Mouse (Mus musculus): ENCODE results near the gene Fpr-rs6. TPM values are rescaled to one million over a fixed set of nuclear protein-coding genes. Genes with fewer than 3 reads are reported as not detected.

The Fpr-rs6 gene
- polyA plus RNA-seq (2014; fragmentation: Illumina TruSeq; extraction: RNeasy Lipid Tissue Mini Kit (QIAGEN cat#74804); ENCODE audit: low read depth, low replicate concordance): not detected

GRCm38 (mm10) chr17:20182997-20183396 lies at the start of gene Fpr-rs6:
Fpr-rs6 (minus strand) TSS chr17:20183097.

Other genes with a start within 250 kb of the Fpr-rs6 start
- not detected for gene Vmn2r104, start 134.8 kb downstream of the Fpr-rs6 start, polyA plus RNA-seq (2014; fragmentation: Illumina TruSeq; extraction: RNeasy Lipid Tissue Mini Kit (QIAGEN cat#74804); ENCODE audit: low read depth, low replicate concordance)
- not detected for gene Fpr-rs7, start 68.9 kb downstream of the Fpr-rs6 start, polyA plus RNA-seq (2014; fragmentation: Illumina TruSeq; extraction: RNeasy Lipid Tissue Mini Kit (QIAGEN cat#74804); ENCODE audit: low read depth, low replicate concordance)
- gene Vmn2r105, start 52.0 kb upstream of the Fpr-rs6 start, polyA plus RNA-seq (2014; fragmentation: Illumina TruSeq; extraction: RNeasy Lipid Tissue Mini Kit (QIAGEN cat#74804); ENCODE audit: low read depth, low replicate concordance): not detected
- not detected for gene Vmn2r106, start 102.5 kb upstream of the Fpr-rs6 start, polyA plus RNA-seq (2014; fragmentation: Illumina TruSeq; extraction: RNeasy Lipid Tissue Mini Kit (QIAGEN cat#74804); ENCODE audit: low read depth, low replicate concordance)
- gene Vmn2r107, start 162.1 kb upstream of the Fpr-rs6 start, polyA plus RNA-seq (2014; fragmentation: Illumina TruSeq; extraction: RNeasy Lipid Tissue Mini Kit (QIAGEN cat#74804); ENCODE audit: low read depth, low replicate concordance): not detected
- gene Vmn1r224, start 231.0 kb upstream of the Fpr-rs6 start, polyA plus RNA-seq (2014; fragmentation: Illumina TruSeq; extraction: RNeasy Lipid Tissue Mini Kit (QIAGEN cat#74804); ENCODE audit: low read depth, low replicate concordance): not detected

All from liver, adult 10 weeks (tissue).